Mouse (Mus musculus): ENCODE measurements around the gene Xpo6.

GRCm38 (mm10) chr7:126216867-126217266, 16.6 kb upstream of the Xpo6 start:
- TF ChIP-seq CTCF (IDR thresholded peaks at IDR 0.05; ENCODE audit: control insufficient read depth, insufficient read depth, insufficient read length) (no peak), MAX (IDR thresholded peaks at IDR 0.05) (no peak), USF1 (IDR thresholded peaks at IDR 0.05; ENCODE audit: low read depth) (no peak), CEBPB (IDR thresholded peaks at IDR 0.05; ENCODE audit: low read depth) (no peak), MYOG (IDR thresholded peaks at IDR 0.05; ENCODE audit: control insufficient read depth, extremely low read depth, insufficient read length) (no peak), MYOD1 (IDR thresholded peaks at IDR 0.05; ENCODE audit: control insufficient read depth, insufficient read length, low read depth) (no peak), FOSL1 (IDR thresholded peaks at IDR 0.05; ENCODE audit: insufficient read depth, low read length, poor library complexity, severe bottlenecking) (no peak)

All from C2C12 (cell line).